Mouse (Mus musculus): ENCODE data around the gene Pcdh18. TPM values are rescaled to one million over a fixed set of nuclear protein-coding genes. Genes with fewer than 3 reads are reported as not detected.

The Pcdh18 gene
- polyA plus RNA-seq (2014; fragmentation: Illumina TruSeq; extraction: RNeasy Lipid Tissue Mini Kit (QIAGEN cat#74804); ENCODE audit: low read depth, low replicate concordance) = 6.4 TPM

GRCm38 (mm10) chr3:49756870-49757625 is at the start of gene Pcdh18:
Pcdh18 (minus strand) TSS chr3:49757325.

